Mouse (Mus musculus): ENCODE results near the gene H3f3b.

Gene H3f3b

DNA sequence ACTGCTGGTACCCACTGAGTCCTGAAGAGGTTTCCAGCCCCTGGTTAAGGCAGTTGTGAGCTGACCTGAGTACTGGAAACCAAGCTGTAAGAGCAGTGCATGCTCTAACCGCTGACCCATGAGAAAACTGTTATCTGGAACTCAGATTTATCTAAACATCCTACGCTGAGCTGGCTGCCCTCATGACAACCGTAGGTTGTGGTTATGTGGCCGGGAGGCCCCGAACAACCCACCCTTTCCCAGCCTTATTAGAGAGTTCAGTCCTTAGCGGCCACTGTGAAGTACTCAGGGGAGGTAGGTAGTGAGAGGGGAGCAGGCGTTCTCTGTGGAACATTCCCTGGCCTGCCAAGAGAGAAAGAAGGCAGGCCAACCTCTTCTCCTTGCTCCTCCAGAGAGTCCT is 28.7 kb downstream of the H3f3b start:
- DNase-seq = no peak

DNA sequence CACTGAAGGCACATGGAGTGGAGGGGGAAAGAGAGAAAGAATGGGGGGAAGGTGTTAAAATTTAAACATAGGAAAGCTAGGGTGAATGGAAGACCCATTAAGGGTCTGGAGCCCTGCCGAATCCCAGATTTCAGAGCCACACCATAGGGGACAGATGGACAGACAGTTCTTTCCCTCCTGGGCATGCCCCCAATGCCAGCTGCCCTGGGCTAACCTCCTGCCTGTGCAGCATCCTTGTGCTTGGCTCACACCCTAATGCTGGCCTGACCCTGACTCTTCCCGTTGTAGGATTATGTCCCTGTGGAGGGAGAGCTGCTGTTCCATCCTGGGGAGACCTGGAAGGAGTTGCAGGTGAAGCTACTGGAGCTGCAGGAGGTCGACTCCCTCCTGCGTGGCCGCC is 30.1 kb downstream of the H3f3b start:
- no peak for DNase-seq

DNA sequence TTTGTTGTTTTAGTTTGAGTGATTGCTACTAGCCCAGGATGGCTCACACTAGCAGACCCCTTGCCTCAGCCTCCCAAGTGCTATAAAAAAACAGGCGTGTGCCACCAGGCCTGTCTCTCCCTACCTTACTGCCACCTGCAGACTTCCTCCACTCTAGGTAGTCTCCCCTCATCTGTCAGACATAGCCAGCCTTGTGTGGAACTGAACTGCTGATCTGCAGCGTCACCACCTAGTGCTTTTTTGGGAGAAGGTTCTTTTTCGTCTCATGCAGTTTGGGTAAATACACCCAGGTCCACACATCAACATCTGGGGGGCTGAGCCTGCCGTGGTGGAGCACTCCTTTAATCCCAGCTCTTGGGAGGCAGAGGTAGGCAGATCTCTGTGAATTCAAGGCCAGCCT is 30.7 kb downstream of the H3f3b start:
- DNase-seq = no peak

DNA sequence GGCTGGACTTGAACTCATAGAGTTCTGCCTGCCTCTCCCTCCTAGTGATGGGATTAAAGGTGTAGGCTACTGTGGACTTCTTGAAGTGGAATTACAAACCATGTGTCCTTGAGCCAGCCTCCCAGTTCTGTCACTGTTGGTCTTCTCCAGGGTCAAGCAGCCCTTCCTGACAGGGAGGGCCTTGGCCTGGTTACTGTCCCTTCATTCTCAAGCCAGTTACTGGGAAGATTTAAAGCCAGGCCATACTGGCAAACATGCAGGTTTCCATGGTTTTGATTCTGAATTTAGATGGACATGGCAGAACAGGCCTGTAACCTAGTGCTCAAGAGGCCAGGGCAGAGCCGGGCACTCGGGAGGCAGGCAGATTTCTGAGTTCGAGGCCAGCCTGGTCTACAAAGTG is 32.5 kb downstream of the H3f3b start:
- DNase-seq = no peak

DNA sequence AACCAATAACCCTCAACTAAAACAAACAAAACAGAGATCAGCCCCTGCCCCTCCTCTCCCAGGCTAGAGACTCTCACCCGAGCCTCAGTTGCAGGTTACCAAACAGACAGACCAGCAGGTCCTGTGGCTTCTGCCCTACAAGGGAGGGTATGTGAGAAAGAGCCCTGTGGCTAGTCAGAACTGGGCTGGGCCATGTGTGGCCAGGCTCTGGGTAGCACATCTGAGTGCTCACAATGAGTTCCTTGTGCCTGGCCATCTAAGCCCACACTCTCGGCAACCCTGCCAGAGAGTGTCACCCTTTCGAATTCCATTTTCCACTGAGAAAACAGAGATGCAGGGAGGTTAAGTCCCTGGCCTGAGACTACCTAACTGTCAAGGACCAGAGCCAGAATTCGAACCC is 35.7 kb downstream of the H3f3b start:
- no peak for DNase-seq

DNA sequence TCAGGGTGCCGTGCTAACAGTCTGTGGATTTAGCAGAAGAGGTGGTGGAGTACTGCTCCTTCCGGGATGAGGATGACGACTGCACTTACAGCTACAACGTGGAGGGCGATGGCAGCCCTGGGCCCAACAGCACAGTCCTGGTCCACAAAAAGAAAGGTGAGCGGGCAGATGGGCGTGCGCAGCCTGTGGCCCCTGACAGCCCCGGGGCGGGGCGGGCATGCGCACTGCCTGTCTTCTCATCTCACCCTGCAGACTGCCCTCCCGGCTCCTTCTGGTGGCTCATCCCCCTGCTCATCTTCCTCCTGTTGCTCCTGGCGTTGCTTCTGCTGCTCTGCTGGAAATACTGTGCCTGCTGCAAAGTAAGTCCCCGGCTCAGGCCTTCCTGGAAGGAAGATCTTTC is 38.1 kb downstream of the H3f3b start:
- DNase-seq = no peak

DNA sequence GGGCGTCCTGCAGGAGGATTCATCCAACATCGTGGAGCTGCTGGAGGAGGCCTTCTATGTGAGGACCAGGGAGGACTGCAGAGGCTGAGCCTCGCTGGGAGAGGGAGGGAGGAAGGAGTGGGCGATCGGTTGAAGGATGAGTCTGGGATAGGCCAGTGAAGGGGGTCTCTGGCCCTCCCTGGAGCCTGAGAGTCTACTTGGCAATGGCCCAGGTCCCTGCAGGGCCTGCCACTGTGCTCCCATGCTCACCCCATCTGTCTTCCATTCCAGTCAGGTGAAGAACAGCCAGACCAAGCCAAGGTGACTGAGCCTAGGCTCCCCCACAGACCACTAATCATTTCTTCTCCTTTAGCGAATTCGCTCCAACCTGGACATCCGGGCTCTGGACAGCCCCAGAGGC is 44.5 kb downstream of the H3f3b start:
- no peak for DNase-seq

DNA sequence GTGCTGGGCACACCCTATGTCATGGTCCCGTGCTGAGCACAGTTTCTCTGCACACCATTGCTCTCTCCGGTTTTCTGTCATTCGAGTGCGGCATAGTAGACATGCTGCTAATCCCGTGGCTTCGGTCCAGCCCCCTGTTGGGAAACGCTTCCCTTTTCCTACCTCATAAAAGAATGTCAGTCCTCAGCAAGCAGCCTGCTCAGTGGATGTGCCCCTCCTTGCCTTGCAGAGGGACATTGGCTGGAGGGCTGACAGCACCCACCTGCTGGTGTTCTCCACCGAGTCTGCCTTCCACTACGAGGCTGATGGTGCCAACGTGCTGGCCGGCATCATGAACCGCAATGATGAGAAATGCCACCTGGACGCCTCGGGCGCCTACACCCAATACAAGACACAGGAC is 45.3 kb downstream of the H3f3b start:
- DNase-seq = no peak

DNA sequence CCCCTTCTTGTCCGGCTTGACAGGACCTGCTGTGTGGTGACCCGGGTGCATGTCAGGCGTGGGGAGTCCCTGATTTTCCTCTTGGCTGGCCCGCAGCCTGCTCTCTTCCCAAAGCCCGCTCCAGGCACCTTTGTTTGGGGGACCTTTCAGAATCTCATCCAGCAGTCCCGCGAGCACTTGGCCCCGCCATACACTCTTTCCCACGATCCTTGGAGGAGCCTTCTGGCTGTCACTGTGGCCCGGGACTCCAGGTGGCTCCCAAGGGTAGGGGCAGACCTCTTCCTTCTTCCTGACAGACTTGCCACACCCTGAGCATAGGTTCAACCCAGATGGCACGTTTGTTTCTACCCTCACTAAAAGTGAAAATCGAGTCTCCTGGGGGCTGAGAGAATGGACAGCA is 52.2 kb downstream of the H3f3b start:
- peak; percentile 23 for DNase-seq

DNA sequence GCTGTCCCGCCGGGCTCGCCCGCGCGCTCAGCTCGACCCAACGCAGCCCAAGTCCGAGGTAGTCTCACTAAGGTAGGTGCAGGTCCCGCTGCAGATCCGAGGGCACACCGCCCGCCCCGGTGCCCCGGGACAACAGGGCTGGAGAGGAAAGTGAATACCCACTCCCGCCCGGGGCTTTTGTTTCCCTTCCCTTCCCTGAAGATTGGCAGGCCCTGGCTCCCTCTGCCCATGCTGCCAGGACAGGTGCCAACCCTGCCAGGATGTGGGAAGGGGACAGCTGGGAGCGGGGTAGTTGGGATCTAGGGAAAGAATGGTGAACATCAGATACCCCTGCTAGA is 52.7 kb downstream of the H3f3b start:
- no peak for DNase-seq

DNA sequence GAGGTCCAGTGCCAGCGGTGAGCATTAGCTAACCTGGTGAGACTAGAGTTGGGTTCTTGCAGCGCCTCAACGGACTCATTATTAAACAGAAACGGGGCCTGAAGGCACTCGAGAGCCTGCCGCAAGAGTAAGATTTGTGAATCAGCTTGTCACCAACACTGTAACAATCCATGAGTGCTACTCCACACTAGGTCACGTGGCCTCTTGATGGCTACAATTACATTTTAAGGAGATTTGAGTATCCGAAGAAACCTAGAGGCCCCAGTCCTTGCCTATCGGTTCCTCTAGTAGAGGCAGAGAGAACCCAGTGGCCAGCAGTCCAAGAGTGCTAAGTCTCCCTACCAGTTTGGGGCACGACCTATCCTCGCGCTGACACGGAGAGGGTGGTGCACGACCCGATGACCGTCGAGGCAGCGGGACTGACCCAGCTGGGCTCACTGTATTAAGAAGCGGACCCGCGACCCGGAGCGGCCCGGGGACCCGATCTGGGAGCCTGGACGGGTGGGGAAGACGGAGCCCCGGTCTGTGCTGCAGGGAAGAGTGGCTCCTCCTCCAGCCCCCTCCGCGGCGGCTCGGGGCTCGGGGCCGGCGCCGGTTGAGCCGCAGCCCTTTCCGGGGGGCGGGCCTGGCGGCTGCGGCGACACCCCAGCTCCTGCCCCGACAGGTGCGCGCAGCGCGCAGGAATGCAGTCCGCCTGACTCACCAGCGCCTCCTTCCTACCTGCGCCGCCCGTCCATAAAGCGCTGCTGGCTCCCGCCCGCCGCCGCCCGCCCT is 53.3 kb downstream of the H3f3b start, which contains the start of gene Itgb4:
TSS of gene Itgb4 (plus strand) at position 401 of the 774 bp plus-strand sequence.
- DNase-seq = peak; percentile 85
